Mouse (Mus musculus): ENCODE data around the gene Pdyn. TPM values are rescaled to one million over a fixed set of nuclear protein-coding genes. Genes with fewer than 3 reads are reported as not detected.

The Pdyn gene
- polyA plus RNA-seq, 1 experiment from 2014 or later = 2.7 TPM

GRCm38 (mm10) chr2:129692694-129693093 lies 7.0 kb downstream of the Pdyn start:
- H3K9me3 ChIP-seq (ENCODE audit: control insufficient read depth, low read length) = no peaks in the 10 kb centered on the region
- no peak overlapping the region for H3K4me2 ChIP-seq (ENCODE audit: low read depth)
- DNase-seq (ENCODE audit: low spot score) (no peak), ATAC-seq (ENCODE audit: insufficient read depth, low FRiP score, low TSS enrichment) (no peak)
- H3K36me3 ChIP-seq (ENCODE audit: control insufficient read depth, insufficient read depth, low read length) = no peaks in the 10 kb centered on the region
- no peaks in the 10 kb centered on the region for H3K27me3 ChIP-seq (ENCODE audit: control insufficient read depth, insufficient read depth, low read length)
- no peak overlapping the region for H3K9ac ChIP-seq (ENCODE audit: low read length)
- H3K27ac ChIP-seq (ENCODE audit: low read depth, low read length) = no peak overlapping the region
- WGBS = 83% methylated on average over 8 of the region's 8 CpGs
- no peaks in the 10 kb centered on the region for H3K4me1 ChIP-seq (ENCODE audit: control insufficient read depth, insufficient read depth, low read length)
- no peak overlapping the region for H3K4me3 ChIP-seq (ENCODE audit: low read depth, low read length)

- Histone ChIP-seq H3K4me3 (ENCODE audit: low read depth, low read length) (no peak overlapping the region), H3K4me2 (ENCODE audit: low read depth) (no peak overlapping the region), H3K9ac (ENCODE audit: low read length) (no peak overlapping the region), H3K36me3 (ENCODE audit: control insufficient read depth, insufficient read depth, low read length) (no peaks in the 10 kb centered on the region), H3K27ac (ENCODE audit: low read depth, low read length) (no peak overlapping the region), H3K9me3 (ENCODE audit: control insufficient read depth, low read length) (no peaks in the 10 kb centered on the region), H3K4me1 (ENCODE audit: control insufficient read depth, insufficient read depth, low read length) (no peaks in the 10 kb centered on the region), H3K27me3 (ENCODE audit: control insufficient read depth, insufficient read depth, low read length) (no peaks in the 10 kb centered on the region)
- DNase-seq (ENCODE audit: low spot score) (no peak), ATAC-seq (ENCODE audit: insufficient read depth, low FRiP score, low TSS enrichment) (no peak)
- WGBS = 85% methylated on average over 7 of the region's 7 CpGs
Observed at GRCm38 (mm10) chr2:129689694-129690093, 9.9 kb downstream of the Pdyn start.

DNA sequence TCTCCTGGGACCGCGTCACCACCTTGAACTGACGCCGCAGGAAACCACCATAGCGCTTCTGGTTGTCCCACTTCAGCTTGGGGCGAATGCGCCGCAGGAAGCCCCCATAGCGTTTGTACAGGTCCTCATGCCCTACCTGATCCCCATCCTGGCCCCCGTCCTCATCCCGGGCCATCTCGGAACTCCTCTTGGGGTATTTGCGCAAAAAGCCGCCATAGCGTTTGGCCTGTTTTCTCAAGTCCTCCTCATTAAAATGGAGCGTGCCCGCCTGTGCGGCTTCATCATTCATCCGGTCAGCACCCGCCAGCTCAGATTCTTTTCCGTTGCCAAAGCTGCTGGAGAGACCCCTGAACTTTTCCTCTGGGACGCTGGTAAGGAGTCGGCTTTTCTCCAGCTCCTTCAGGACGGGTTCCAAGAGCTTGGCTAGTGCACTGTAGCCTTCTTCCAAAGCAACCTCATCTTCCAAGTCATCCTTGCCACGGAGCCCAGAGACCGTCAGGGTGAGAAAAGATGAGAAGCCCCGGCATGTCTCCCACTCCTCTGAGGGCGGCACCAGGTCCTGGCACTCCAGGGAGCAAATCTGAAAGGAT lies 11.5 kb downstream of the Pdyn start:
- Histone ChIP-seq H3K4me1 (ENCODE audit: control insufficient read depth, insufficient read depth, low read length) (no peaks in the 10 kb centered on the region), H3K4me2 (ENCODE audit: low read depth) (no peak overlapping the region), H3K4me3 (ENCODE audit: low read depth, low read length) (no peak overlapping the region), H3K27me3 (ENCODE audit: control insufficient read depth, insufficient read depth, low read length) (no peaks in the 10 kb centered on the region), H3K27ac (ENCODE audit: low read depth, low read length) (no peak overlapping the region), H3K36me3 (ENCODE audit: control insufficient read depth, insufficient read depth, low read length) (no peaks in the 10 kb centered on the region), H3K9ac (ENCODE audit: low read length) (no peak overlapping the region), H3K9me3 (ENCODE audit: control insufficient read depth, low read length) (no peaks in the 10 kb centered on the region)
- 93% methylated on average over 28 of the region's 28 CpGs for WGBS
- no peak for ATAC-seq (ENCODE audit: insufficient read depth, low FRiP score, low TSS enrichment)
- DNase-seq (ENCODE audit: low spot score) = no peak

- no peaks in the 10 kb centered on the region for H3K9me3 ChIP-seq (ENCODE audit: control insufficient read depth, low read length)
- no peaks in the 10 kb centered on the region for H3K36me3 ChIP-seq (ENCODE audit: control insufficient read depth, insufficient read depth, low read length)
- no peaks in the 10 kb centered on the region for H3K4me1 ChIP-seq (ENCODE audit: control insufficient read depth, insufficient read depth, low read length)
- no peak overlapping the region for H3K27ac ChIP-seq (ENCODE audit: low read depth, low read length)
- 65% methylated on average over 10 of the region's 10 CpGs for WGBS
- H3K4me2 ChIP-seq (ENCODE audit: low read depth) = no peak overlapping the region
- ATAC-seq (ENCODE audit: insufficient read depth, low FRiP score, low TSS enrichment) (no peak), DNase-seq (ENCODE audit: low spot score) (no peak)
- H3K9ac ChIP-seq (ENCODE audit: low read length) = no peak overlapping the region
- no peak overlapping the region for H3K4me3 ChIP-seq (ENCODE audit: low read depth, low read length)
- no peaks in the 10 kb centered on the region for H3K27me3 ChIP-seq (ENCODE audit: control insufficient read depth, insufficient read depth, low read length)
Observed at GRCm38 (mm10) chr2:129686908-129687307, 12.7 kb downstream of the Pdyn start.

GRCm38 (mm10) chr2:129684014-129684413 lies 15.6 kb downstream of the Pdyn start:
- H3K9me3 ChIP-seq (ENCODE audit: control insufficient read depth, low read length) = no peaks in the 10 kb centered on the region
- H3K27me3 ChIP-seq (ENCODE audit: control insufficient read depth, insufficient read depth, low read length) = no peaks in the 10 kb centered on the region
- WGBS = 74% methylated on average over 4 of the region's 4 CpGs
- H3K4me1 ChIP-seq (ENCODE audit: control insufficient read depth, insufficient read depth, low read length) = no peaks in the 10 kb centered on the region
- H3K4me2 ChIP-seq (ENCODE audit: low read depth) = no peak overlapping the region
- no peak for ATAC-seq (ENCODE audit: insufficient read depth, low FRiP score, low TSS enrichment)
- H3K4me3 ChIP-seq (ENCODE audit: low read depth, low read length) = no peak overlapping the region
- no peaks in the 10 kb centered on the region for H3K36me3 ChIP-seq (ENCODE audit: control insufficient read depth, insufficient read depth, low read length)
- no peak overlapping the region for H3K27ac ChIP-seq (ENCODE audit: low read depth, low read length)
- no peak for DNase-seq (ENCODE audit: low spot score)
- H3K9ac ChIP-seq (ENCODE audit: low read length) = no peak overlapping the region

DNA sequence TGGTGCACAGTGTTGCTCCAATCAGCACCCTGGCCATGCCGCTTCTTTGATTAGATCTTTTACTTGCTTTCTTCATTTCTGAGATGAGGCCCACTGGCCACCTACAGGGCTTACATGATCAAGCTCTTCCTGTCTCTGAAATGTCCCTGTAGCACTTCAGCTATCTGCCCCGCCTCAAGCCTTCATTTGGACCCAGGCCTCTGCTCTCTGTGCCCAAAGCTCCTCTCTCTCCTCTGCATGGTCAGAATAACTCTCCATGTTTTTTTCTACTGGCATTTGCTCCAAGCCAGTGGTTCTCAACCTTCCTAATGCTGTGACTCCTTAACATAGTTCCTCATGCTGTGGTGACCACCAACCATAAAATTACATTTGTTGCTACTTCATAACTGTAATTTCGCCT lies 19.4 kb downstream of the Pdyn start:
- no peak overlapping the region for H3K9ac ChIP-seq (ENCODE audit: low read length)
- no peaks in the 10 kb centered on the region for H3K27me3 ChIP-seq (ENCODE audit: control insufficient read depth, insufficient read depth, low read length)
- H3K4me1 ChIP-seq (ENCODE audit: control insufficient read depth, insufficient read depth, low read length) = no peaks in the 10 kb centered on the region
- H3K4me3 ChIP-seq (ENCODE audit: low read depth, low read length) = no peak overlapping the region
- DNase-seq (ENCODE audit: low spot score) = no peak
- H3K27ac ChIP-seq (ENCODE audit: low read depth, low read length) = no peak overlapping the region
- H3K9me3 ChIP-seq (ENCODE audit: control insufficient read depth, low read length) = no peaks in the 10 kb centered on the region
- H3K4me2 ChIP-seq (ENCODE audit: low read depth) = no peak overlapping the region
- ATAC-seq (ENCODE audit: insufficient read depth, low FRiP score, low TSS enrichment) = no peak
- WGBS = 79% methylated on average over 3 of the region's 3 CpGs
- no peaks in the 10 kb centered on the region for H3K36me3 ChIP-seq (ENCODE audit: control insufficient read depth, insufficient read depth, low read length)

DNA sequence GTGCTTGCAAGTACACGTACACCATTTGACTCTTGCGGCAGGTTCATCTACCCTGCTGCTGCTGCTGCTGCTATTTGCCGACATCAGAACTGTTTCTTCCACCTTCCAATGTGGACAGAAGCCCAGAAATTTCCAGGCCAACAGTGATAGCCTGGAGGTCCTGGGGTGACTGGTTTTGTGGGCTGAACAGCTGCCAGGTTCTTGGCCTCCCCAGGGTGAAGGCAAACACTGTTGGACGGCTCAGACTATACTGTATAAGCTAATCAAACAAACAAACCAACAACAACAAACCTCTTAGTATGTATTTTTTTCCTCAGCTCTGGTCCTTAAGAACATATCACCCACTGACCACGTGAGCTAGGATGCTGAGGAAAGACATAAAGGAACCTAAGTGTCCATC lies 20.6 kb downstream of the Pdyn start:
- WGBS = 84% methylated on average over 5 of the region's 5 CpGs
- H3K9me3 ChIP-seq (ENCODE audit: control insufficient read depth, low read length) = no peaks in the 10 kb centered on the region
- no peak for DNase-seq (ENCODE audit: low spot score)
- H3K36me3 ChIP-seq (ENCODE audit: control insufficient read depth, insufficient read depth, low read length) = no peaks in the 10 kb centered on the region
- H3K27ac ChIP-seq (ENCODE audit: low read depth, low read length) = no peak overlapping the region
- H3K27me3 ChIP-seq (ENCODE audit: control insufficient read depth, insufficient read depth, low read length) = no peaks in the 10 kb centered on the region
- no peak for ATAC-seq (ENCODE audit: insufficient read depth, low FRiP score, low TSS enrichment)
- no peak overlapping the region for H3K4me3 ChIP-seq (ENCODE audit: low read depth, low read length)
- H3K4me2 ChIP-seq (ENCODE audit: low read depth) = no peak overlapping the region
- H3K9ac ChIP-seq (ENCODE audit: low read length) = no peak overlapping the region
- no peaks in the 10 kb centered on the region for H3K4me1 ChIP-seq (ENCODE audit: control insufficient read depth, insufficient read depth, low read length)

DNA sequence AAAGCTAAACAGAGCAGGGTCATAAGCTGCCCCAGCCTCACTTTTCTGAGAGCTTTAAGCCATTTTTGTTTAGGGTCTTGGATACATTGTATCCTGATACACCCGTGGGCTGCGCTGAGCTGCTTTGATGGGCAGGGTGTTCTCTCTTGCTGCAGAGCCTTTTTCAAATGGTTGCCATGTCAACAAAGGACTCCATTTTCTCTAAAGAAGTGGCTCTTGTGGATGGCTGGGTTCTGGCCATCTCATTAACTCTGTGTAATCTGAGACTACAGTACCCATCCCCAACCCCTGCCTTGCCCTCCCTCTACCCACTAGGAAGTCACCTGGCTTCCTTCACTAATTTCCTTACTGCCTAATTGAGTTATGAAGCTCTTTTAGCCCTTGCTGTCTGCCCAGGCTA lies 22.0 kb downstream of the Pdyn start:
- no peak overlapping the region for H3K27ac ChIP-seq (ENCODE audit: low read depth, low read length)
- no peak overlapping the region for H3K4me3 ChIP-seq (ENCODE audit: low read depth, low read length)
- no peak overlapping the region for H3K9ac ChIP-seq (ENCODE audit: low read length)
- no peak for DNase-seq (ENCODE audit: low spot score)
- no peaks in the 10 kb centered on the region for H3K9me3 ChIP-seq (ENCODE audit: control insufficient read depth, low read length)
- H3K4me2 ChIP-seq (ENCODE audit: low read depth) = no peak overlapping the region
- WGBS = 37% methylated on average over 2 of the region's 2 CpGs
- H3K27me3 ChIP-seq (ENCODE audit: control insufficient read depth, insufficient read depth, low read length) = no peaks in the 10 kb centered on the region
- H3K36me3 ChIP-seq (ENCODE audit: control insufficient read depth, insufficient read depth, low read length) = no peaks in the 10 kb centered on the region
- ATAC-seq (ENCODE audit: insufficient read depth, low FRiP score, low TSS enrichment) = no peak
- H3K4me1 ChIP-seq (ENCODE audit: control insufficient read depth, insufficient read depth, low read length) = no peaks in the 10 kb centered on the region

GRCm38 (mm10) chr2:129674935-129675634 lies 24.6 kb downstream of the Pdyn start:
- H3K4me2 ChIP-seq (ENCODE audit: low read depth) = no peak overlapping the region
- H3K9ac ChIP-seq (ENCODE audit: low read length) = no peak overlapping the region
- WGBS = 38% methylated on average over 13 of the region's 13 CpGs
- DNase-seq (ENCODE audit: low spot score) (peak; percentile 82), ATAC-seq (ENCODE audit: insufficient read depth, low FRiP score, low TSS enrichment) (no peak; the same call in 1 of the 2 replicates)
- no peak overlapping the region for H3K27ac ChIP-seq (ENCODE audit: low read depth, low read length)
- H3K27me3 ChIP-seq (ENCODE audit: control insufficient read depth, insufficient read depth, low read length) = no peaks in the 10 kb centered on the region
- H3K4me1 ChIP-seq (ENCODE audit: control insufficient read depth, insufficient read depth, low read length) = no peaks in the 10 kb centered on the region
- H3K36me3 ChIP-seq (ENCODE audit: control insufficient read depth, insufficient read depth, low read length) = no peaks in the 10 kb centered on the region
- no peak overlapping the region for H3K4me3 ChIP-seq (ENCODE audit: low read depth, low read length)
- H3K9me3 ChIP-seq (ENCODE audit: control insufficient read depth, low read length) = no peaks in the 10 kb centered on the region
